Mouse (Mus musculus) kidney, adult 9 months (tissue): ENCODE results near the gene Zfp335.
"Not testable (repeated sequence)": the region's sequence is repeated elsewhere in the genome, so short reads cannot be mapped to it uniquely, and the experiment has no call there.

Source experiments
- DNase-seq: peaks from one replicate; pipeline ENCODE4 v3.0.0; 2022

The Zfp335 gene

DNA sequence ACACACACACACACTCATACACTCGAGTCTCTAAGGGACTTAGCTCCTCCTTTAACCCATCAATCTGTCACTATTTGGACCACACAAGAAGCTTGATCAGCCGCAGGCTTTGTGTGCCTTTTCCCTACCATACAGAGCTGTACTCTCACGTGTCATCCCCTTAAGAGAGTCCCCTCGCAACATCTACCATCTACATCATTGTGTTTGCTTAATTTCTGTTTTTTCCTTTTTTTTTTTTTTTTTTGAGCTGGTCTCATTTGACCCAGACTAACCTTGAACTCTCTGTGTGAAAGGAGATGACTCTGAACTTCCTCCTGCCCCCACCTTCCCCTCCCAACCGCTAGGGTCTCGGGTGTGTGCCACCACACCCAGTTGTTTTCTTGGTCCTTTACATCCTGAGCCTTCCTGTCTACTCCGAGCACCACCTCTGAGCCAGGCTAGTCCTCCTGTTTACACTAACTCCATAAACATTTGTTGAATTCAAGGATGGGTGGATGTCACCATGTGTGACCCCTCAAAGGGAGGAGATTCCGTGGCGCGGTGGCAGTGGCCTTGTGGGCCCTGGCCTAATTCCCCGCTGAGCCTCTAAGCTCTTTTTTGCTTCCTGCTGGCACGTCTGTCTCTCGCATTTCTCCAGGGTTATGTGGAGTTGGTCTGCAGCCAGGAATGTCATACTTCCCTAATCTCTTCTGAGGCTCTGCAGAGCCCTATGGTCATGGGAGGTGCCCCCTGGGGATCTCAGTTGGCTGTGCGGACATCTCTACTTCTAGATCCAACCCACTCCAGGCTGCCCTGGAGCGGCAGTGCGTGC, 44.6 kb downstream of the Zfp335 start:
- peak; percentile 60 for DNase-seq

DNA sequence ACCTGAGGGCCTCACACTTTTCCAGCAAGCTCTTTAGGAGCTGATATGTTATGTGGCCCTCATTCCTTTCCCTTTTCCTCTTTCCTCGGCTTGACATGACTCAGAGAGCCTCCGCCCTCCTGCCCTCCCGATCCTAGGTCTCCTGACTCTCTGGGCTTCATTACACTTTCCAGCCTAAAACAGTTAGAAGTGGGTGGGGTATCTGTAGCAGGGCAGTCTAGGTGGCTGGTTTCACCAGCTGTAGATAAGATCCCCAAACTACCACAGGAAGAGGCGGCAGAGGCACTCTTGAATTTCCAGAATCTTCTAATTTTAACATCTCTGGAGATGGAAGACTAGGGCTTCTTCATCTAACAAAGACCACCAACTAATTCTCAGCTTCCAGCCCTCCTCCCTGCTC, 47.0 kb downstream of the Zfp335 start:
- DNase-seq: no peak

DNA sequence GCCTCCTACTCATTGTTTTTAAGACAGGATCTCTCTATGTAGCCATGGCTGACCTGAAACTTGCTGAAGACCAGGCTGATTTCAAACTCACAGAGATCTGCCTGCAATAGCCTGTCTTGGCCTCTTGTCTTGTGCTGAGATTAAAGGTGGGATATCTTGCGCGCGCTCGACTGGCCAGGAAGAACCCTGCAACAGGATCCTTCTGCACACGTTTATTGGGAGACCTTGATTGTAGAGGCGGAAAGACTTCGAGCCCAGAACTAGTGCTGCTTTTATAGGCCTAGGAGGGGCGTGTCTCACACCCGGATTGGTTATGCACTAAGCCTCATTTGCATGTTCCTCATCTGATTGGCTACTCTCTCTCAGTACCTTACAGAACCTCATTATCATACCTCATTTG, 48.1 kb downstream of the Zfp335 start:
- DNase-seq: not testable (repeated sequence)

DNA sequence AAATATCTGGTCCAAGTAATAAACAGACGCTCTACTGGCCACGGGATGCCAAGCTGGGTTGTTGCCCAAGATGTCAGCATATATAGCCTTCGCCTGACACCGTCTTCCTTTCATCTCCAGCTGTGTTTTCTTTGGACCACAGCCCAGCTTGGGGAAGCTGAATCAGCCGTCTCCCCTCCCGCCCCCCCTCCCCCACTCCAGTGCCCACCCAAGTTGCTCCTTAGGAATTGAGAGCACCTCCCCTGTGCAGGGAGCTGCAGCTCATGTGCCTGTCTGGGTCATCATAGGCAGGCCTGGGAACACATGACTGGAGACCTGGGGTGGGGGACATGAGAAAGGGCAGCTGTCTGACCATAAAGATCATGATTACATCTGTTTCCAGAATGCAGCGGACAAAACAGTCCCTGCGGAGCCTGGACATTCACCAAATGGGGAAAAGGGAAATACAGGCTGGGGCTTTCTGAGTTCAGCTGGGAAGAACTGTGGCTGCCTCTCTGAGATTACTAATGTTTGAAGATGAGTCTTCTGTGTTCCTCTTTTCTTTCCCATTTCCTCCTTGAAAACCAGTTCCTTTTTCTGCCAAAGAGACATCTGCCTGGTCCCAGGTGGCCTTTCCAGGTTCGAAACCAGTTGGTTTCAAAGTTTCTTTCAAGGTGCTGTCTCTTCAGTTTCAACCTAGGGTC, 49.2 kb downstream of the Zfp335 start:
- DNase-seq: no peak

DNA sequence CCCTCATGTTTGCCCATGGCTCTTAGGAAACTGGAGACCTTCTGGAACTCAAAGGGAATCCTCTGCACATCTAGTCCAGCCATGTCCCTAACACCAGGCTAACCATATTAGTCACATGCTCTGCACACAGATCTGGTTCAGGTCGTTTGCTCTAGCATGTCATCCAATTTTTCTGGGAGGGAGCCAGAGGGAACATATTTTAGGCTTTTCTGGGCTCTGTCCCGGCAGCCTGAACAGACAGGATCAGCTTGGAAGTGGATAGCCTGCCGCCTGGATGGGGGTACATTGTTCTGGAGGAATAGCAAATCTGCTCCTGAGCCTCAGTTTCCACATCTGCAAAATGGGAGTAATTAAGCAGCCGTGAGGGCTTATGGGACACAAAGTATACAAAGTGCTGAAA, 50.5 kb downstream of the Zfp335 start:
- no peak for DNase-seq

DNA sequence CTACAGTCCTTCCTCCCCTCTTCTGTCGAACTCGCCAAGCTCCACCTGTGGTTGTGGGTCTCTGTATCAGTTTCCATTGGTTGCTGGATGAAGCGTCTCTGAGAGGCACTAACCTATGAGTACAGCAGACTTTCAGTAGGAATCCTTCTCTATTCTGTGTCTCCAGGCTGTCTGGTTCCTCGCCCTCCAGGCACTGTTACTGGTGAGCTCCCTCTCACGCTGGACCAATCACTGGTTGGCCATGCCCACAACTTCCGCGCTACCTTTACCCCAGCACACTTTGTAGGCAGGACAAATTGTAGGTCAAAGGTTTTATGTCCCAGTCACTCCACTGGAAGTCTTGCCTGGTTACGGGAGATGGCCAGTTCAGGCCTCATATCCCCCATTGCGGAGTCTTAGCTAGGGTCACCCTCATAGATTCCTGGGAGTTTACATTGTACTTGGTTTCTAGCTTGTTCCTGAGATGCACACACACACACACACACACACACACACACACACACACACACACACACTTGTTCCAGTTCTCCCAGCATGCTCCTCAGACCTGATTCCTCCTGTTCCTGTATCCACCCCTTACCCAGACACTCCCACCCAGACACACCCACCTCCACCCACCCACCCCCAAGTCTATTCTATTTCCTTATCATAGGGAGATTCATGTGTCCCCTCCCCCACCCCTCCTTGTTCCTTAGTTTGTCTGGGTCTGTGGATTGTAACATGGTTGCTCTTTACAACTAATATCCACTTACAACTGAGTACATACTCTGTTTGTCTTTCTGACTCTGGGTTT, 51.7 kb downstream of the Zfp335 start:
- DNase-seq: peak; percentile 70

DNA sequence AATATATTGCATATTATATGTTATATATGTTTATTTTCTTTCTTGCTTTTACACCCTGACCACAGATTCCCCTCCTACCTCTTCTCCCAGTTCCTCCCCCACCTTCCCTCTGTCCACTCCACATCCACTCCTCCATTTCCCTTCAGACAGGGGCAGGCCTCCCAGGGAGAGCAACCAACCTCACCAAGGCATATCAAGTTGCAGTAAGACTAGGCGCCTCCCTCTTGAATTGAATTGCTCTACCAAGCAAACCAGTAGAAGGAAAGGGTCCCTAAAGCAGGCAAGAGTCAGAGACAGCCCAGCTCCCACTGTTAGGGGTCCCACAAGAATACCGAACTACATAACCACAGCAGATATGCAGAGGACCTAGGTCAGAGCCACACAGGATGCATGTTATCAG, 52.4 kb downstream of the Zfp335 start:
- DNase-seq: no peak

DNA sequence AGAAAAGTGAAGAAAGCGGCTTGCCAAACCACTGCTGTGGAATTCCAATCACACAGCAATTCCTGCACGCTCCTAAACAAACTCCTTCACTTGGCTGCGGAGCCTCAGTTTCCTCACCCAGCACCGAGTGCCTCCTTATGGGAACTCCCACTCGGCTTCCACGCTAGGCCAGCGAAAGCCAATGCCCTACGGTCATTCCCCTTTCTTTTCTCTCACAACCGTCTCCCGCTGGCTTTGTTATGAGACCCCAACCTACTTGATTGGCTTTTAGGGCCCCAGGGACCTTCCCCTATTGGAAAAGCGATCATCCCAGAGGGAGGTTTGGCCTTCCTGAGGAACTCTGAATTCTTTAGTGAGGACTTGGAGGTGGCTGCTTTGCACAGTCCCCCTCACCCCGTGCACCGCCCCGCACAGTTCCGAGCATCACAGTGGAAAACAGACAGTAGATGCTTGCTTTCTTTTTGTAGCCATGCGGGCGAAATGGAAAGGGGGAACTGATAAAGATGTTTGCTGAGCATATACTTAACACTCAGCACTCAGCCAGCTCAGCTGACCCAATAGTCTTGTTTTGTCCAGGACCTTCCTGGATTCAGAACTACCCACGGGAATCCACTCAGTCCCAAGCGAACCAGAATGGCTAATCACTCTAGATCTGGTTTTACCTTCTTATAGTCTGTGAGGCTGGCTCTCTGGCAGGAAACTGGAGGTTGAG, 53.6 kb downstream of the Zfp335 start:
- DNase-seq: no peak

DNA sequence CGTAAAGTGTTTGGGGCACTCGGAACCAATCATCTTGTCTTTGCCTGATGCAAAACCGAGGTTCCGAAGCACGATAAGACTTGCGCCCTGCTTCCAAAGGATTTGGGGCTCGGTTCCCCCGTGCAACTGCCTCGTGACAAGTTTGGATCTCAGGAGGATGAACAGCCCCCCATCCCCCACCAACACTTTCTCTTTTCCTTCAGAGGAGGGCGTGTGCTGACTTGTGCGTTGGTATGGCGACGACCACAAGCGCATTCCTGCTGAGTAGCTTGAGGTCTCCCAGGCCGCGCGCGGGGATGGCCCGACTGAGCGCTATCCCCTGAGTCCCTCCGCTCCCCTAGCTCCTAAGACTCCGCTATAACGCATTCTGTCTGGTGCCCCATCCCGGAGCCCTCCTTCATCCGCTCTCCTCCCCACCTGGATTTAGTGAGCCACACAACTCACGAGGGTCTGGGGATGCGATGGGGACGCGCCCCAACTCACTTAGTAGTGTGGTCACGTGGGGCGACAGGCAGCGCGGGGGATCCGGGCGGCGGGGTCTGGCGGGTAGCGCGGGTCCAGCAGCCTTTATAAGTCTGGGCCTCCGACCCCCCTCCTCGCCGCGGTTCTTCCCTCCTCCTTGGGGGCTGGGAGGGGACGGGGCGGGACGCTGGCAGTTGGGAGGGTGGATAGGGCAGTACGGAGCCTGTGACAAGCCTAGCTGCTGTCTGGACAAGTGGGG, 54.3 kb downstream of the Zfp335 start, which contains the start of gene Pltp:
Pltp (minus strand) TSS at position 611 of the 721 bp plus-strand sequence.
- DNase-seq: no peak

DNA sequence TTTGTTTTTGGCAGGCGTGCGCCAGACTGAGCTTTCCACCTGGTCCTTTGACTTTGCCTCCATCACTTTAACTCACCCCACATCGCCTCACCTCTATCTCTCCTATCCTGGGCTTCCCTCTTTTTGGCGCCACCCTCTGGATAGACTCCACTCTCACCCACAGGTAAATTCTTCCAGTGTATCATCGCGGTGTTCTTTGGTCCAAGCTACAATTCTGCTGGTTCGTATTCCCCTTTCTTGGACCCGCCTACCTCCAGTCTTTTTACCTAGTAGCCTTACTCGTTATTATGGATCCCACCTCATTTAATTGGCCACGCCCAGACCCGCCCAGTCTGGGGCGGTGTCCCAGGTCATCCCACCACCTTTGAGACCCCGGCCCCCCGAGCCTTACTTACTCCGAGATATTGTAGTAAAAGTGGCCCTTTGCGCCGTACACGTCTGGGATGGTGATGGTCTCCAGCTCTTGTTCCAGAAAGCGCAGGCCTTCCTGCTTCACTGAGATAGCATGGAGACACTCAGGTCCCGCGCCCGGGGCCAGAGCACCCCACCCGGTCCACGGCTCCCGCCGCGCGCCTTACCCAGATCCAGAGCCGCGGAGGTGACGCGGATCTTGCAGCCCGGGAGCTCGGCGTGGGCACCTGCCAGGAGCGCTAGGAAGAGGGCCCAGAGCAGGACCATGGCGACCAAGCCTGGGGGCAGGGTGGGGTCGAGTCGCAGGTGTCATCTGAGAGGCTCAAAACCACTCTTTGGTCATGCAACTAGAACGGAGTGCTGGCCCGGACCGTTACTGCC, 55.1 kb downstream of the Zfp335 start:
- no peak for DNase-seq

DNA sequence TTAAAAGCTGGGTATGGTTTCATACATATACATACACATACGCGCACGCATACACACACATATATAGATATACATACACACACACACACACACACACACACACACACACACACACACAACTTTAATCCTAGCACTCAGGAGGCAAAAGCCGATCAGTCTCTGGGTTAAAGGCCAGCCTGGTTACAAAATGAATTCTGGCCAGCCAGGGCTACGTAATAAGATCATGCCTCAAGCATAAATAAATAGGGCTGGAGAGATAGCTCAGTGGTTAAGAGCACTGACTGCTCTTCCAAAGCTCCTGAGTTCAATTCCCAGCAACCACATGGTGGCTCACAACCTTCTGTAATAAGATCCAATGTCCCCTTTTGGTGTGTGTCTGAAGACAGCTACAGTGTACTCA, 56.0 kb downstream of the Zfp335 start:
- DNase-seq: not testable (repeated sequence)

DNA sequence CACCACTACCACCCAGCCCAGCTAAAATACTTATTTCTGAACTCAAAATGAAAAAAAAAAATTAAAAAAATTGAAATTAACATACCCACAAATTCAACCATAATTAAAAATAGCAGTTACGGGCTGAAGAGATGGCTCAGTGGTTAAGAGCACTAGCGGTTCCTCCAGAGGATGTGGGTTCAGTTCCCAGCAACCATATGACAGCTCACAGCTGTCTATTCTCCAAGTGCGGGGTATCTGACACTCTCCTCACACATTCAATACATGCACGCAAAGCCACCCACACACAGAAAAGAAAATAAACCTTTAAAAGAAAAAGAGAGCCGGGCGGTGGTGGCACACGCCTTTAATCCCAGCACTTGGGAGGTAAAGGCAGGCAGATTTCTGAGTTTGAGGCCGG, 61.5 kb downstream of the Zfp335 start:
- no peak for DNase-seq

DNA sequence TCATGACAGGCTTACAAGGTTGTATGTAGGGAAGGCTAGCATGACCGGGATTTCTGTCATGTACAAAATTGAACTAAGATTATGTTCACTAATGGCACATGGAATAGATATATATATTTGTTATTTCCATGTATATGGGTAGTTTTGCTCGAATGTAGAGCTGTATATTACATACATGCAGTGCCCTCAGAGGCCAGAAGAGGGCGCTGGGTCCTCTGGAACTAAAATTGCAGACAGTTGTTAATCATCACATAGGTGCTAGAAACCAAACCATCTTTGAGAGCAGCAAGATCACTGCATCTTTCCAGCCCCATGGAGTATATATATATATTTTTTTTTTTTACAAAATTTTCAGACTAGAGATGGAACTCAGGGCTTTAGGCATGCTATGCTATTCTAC, 65.8 kb downstream of the Zfp335 start:
- no peak for DNase-seq
